Mouse (Mus musculus) activated CD4-positive, CD25-positive, alpha-beta regulatory T cell, adult 4 months (primary cell): ENCODE measurements around the gene Smc3. TPM values are rescaled to one million over a fixed set of nuclear protein-coding genes. Genes with fewer than 3 reads are reported as not detected.

ENCODE experiments used
- ATAC-seq: one replicate; pipeline ENCODE4 v1.8.0; 2017
- polyA plus RNA-seq, 2 experiments: library from polyadenylated mRNA; unstranded; fragments of 100-300 nt; shearing (Covaris generic); gene quantifications; one replicate each; pipeline ENCODE4 v1.2.1; 2017

The Smc3 gene
- 10 to 100 TPM; 35.7 to 38.4 TPM for polyA plus RNA-seq

DNA sequence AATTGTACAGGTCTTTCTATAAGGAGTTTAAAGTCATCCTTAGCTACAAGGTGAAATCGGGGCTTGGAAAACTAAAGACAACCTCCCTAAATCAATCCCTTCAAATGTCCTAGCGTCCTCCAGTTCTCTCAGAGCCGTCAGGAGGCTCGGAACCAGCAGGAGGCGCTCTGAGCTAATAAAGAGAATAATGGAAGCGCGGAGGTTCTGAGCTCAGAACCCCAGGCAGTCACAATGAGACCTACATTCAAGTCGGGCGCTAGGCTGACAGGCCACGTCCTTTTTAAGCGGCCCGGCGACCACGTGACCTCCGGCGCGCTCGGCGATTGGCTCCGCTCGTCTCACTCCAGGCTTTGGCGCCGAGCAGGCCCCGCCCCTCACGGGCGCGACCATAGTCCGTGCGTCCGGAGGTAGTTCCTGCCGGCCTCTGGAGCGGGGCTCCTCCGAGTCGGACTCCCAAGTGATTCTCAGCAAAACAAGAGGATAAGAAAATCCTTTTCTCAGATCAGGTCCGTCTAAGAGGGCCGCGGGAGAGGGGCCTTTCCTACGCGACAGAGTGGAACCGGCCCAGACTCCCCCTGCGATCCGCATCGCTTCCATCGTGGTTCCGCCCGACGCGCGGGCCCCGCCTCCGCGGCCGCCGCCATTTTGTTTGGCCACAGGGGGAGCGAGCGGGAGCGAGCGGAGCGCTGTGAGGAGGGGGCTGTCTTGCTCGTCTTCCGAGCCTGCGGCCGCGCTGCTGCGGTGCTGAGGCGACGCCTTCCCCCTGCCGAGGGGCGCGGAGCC lies at the start of gene Smc3:
Gene Smc3 (plus strand): TSS at position 642 of the 783 bp plus-strand sequence.
- ATAC-seq: peak; percentile 97

DNA sequence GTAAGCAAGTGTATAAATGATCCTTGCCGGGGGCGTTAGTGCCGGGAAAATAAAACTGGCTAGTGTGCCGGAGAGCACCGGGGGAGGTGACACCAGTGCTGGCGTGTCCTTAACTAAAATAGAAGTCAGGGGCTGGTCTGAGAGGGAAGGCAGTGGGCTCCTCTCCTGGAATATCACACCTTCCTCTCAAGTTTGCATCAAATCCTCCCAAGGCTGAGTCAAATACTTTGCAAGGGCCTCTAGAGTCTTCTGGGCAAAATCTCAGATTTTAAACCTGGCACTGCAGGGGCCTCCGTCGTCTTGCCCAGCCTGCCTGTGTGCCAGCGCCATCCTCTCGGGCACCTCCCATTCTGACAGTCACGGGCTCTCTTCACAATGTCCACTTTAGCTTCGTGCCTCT lies 49.2 kb upstream of the Smc3 start:
- ATAC-seq: no peak

- ATAC-seq: no peak
Measured at GRCm38 (mm10) chr19:53552216-53552786, 47.9 kb upstream of the Smc3 start.

DNA sequence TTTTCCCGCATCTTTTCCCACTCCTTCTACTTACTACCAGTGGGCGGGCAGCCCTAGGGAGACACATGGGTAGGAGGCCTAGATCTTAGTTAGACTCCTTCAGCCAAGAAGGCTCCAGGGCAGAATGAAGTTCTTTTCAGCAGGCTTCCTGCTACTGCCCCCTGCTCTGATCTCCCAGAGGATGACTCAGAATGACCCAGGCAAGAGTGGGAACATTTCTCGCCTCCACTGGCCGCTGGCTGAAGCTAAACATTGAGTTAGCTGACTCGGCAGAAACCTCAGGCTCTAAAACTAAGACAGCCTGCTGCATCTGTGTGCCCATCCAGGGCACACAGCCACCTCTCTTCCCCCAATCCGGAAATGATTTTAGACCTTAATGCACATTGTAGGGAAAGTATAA lies 47.4 kb upstream of the Smc3 start:
- ATAC-seq: no peak

DNA sequence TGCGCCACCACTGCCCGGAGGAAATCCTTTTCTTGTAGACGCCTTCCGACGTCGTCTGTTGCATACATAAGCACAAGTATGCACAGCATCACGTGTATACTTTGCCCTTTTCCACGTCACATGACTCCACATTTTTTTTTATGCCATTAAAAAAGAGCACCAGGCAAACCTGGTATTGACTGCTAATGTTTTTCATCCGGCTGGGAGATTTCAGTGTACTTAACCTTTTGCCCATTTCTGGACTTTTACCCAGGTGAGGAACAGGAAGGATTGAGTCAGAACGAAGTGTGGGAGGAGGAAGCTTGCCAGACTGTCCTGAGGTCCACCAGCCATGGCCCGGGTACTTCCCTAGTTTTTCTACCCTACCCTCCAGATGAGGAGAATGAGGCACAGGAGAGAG lies 45.8 kb upstream of the Smc3 start:
- no peak for ATAC-seq

- no peak for ATAC-seq
Measured at GRCm38 (mm10) chr19:53554981-53555616, 45.1 kb upstream of the Smc3 start.

GRCm38 (mm10) chr19:53556841-53557240 lies 43.4 kb upstream of the Smc3 start:
- no peak for ATAC-seq

DNA sequence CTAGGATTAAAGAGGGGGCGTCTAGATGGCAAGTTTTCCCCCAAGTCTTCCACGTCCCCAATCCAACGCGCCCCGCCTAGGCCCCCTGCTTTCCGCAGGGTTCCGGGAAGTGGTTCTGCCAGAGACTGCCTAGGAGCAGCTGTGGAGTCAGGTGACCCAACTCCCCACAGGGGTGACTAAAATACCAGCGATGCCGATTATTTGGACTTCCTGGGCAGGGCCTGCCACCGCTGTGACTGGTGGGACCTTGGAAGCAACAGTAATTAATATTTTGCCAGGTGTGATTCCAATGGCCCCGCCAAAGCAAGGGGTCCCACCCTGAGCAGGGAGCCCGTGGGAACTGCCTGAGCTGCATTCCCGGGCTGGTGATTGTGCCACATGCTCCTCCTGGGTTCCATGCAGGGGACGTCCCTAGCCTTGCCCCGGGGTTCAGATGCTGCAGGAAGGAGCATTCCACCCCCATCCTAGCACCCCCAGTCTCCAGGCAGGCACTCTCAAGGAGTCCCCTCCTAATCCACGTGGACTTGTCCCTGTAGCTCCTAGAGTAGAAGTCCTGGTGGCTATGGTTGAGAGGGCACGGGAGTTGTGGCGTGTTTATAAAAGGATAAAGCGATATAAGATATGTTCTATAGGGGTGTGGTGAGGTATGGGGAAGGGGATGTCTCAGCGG lies 42.8 kb upstream of the Smc3 start:
- peak; percentile 64 for ATAC-seq

- ATAC-seq: no peak
Measured at GRCm38 (mm10) chr19:53560436-53560835, 39.8 kb upstream of the Smc3 start.

DNA sequence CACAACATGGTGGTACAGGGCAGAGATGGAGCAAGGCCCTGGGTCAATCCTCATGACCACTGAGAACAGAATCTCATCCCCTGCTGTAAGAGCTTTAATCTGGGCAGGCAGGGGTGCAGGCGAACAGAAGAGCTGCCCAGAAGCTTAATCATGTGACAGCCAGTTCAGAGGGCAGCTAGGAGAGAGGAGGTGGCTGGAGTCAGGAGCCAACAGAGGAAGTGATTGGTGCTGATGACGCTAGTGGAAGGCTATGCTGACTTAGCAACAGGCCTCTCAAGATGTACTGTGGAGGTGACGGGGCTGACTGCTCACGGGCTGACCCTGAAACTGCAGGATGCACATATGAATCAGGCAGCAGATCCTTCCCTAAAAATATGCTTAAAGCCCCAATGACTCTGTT lies 36.0 kb upstream of the Smc3 start:
- no peak for ATAC-seq

DNA sequence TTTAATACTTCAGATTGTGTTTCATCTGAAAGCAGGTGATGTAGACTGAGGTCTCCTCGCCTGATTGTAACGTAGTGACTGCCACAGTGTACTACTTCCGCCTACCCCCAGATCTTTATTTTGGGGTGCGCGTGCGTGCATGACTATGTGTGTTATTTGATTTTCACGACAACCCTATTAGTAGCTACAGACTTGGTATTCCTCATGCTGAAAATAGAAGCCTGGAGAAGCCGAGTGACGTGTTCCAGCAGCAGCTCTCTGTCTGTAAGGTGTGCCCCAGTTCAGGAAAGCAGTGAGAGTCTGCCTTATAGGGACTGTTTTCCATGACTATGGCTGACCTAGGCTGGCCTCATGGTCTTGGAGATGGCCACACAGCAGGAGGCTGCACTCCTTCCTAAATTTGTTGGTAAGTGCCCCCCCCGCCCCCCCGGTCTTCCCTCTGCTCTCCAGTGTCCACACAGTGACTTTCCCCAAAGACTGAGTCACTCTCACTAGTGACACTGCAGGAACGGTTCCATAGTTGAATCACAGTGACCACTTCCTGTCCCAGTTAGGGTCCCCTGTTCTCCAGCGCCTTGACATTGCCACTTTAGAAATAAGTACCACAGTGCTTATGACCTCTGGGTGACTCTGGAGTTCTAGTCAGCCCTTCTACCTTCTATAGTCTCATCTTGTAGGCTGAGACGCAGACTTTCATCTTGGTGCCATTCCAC lies 34.5 kb upstream of the Smc3 start:
- no peak for ATAC-seq

GRCm38 (mm10) chr19:53567864-53568263 lies 32.3 kb upstream of the Smc3 start:
- ATAC-seq: no peak

DNA sequence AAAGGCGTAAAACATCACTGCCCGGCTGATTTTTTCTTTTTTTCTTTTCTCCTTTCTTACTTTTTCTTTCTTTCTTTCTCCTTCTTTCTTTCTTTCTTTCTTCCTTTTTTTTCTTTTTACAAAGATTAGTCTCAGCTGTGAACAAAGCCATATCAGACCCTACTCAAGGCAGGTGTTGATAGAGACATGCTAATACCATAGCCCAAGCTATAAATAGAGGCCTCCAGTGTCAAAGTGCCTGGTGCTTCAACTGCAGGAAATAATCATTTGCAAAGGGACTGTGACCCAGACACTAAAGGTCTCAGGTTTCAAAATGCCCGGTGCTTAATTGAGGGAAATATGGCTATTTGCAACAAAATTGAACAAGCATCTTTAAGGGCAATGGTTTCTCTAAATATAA lies 31.6 kb upstream of the Smc3 start:
- no peak for ATAC-seq

- no peak for ATAC-seq
Measured at GRCm38 (mm10) chr19:53571056-53571455, 29.1 kb upstream of the Smc3 start.

- ATAC-seq: peak; percentile 52
Measured at GRCm38 (mm10) chr19:53571501-53572428, 28.4 kb upstream of the Smc3 start.

GRCm38 (mm10) chr19:53572607-53573006 lies 27.6 kb upstream of the Smc3 start:
- ATAC-seq: no peak

- ATAC-seq: no peak
Measured at GRCm38 (mm10) chr19:53573151-53573550, 27.0 kb upstream of the Smc3 start.

DNA sequence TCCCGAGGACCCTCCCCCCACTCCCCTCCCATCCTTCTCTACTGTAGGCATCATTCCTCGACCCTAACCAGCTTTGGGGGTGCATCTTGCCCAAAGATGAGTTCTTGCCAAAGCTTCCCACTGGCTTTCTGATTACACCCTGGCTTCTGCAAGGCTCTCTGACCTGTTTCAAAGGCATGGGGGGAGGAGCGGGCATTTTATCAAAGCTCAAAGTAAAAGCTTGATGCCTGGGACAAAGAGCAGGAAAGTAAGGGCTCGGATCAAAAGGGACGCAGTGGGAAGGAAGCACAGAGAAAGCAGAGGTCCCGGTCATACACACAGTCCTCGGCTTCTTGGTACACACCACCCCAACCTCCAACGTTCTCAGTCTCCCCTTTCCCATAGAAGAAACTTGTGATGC lies 26.1 kb upstream of the Smc3 start:
- ATAC-seq: no peak

- no peak for ATAC-seq
Measured at GRCm38 (mm10) chr19:53574546-53574945, 25.7 kb upstream of the Smc3 start.

GRCm38 (mm10) chr19:53575296-53576010 lies 24.7 kb upstream of the Smc3 start:
- no peak for ATAC-seq

DNA sequence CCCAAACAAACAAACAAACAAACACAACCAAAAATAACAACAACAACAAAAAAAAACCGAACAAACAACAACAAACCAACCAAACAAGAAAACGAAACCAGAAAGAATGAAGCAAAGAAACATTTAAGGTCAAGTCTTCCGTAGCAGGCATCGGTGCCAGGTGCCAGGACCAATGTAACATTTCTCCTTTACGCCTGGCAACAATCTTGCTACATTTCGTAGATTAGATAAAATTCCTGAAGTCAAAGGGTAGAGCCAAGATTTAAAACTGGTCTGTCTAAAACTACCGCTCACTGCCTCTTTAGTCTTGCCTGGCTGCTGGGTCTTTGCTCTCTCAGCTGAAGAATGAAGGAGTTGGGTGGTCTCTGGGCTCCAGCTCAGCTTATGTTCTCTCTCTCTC lies 24.1 kb upstream of the Smc3 start:
- ATAC-seq: no peak
